ENCODE assay signal across 8 mouse cellular contexts in the genomic region with DNA sequence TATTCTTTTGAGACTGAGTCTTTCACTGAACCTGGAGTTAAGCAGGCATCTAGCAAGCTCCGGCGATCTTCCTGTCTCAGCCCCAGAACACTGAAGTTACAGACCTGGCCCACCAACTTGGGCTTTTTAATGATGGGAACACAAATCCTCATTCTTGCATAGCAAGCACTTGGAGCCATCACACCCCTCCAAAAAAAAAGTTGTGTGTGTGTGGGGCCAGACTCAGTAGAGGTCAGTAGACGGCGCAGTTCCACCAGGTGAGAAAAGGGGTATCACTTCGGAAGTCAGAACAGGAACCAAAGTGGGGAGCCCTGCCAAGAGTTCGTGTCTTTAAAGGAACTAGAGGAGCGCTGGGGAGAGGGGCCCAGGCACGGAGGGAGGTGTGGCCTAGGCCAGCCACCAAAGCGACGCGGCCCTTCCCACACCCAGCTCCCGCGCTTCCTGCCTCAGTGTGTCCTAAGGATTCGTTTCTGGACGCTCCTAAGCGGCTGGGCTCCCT. TPM values are rescaled to one million over a fixed set of nuclear protein-coding genes. Genes with fewer than 3 reads are reported as not detected.
DNase-seq lines count a peak whose midpoint lies in the region; ATAC-seq and TF ChIP-seq lines count a peak whose summit lies in the region.

No protein-coding gene starts in this region.

- no peaks in the 10 kb centered on the region for H3K9me3 ChIP-seq in kidney, embryonic 14.5 days (ENCODE audit: control insufficient read depth, low read length)
- H3K9me3 ChIP-seq in intestine, embryonic 14.5 days (ENCODE audit: control insufficient read depth, low read length), result no peaks in the 10 kb centered on the region
- H3K9me3 ChIP-seq in midbrain, postnatal 0 days (ENCODE audit: low read length), result no peaks in the 10 kb centered on the region

- no peak for DNase-seq in kidney, postnatal 10 days
- no peak for DNase-seq in intestine, embryonic 14.5 days (ENCODE audit: low spot score)
- DNase-seq in midbrain, postnatal 0 days (ENCODE audit: low spot score), result no peak
- no peak for DNase-seq in thymus, postnatal 25 days
- no peak for DNase-seq in urinary bladder, postnatal 14 days (ENCODE audit: low spot score)
- DNase-seq in spleen, adult 18-20 months, result no peak

- no peaks in the 10 kb centered on the region for H3K27me3 ChIP-seq in kidney, embryonic 14.5 days (ENCODE audit: control insufficient read depth, insufficient read depth, low read length)
- H3K27me3 ChIP-seq in intestine, embryonic 14.5 days (replicated peaks; ENCODE audit: control insufficient read depth, insufficient read depth, low read length), result no peaks in the 10 kb centered on the region
- no peaks in the 10 kb centered on the region for H3K27me3 ChIP-seq in midbrain, postnatal 0 days (ENCODE audit: insufficient read depth, low read length)

- peak overlapping the region; percentile 99 for H3K4me3 ChIP-seq in kidney, embryonic 14.5 days (ENCODE audit: low read length)
- peak overlapping the region; percentile 72 for H3K4me3 ChIP-seq in cortical plate, adult 2 months (ENCODE audit: insufficient read depth, low read length)
- H3K4me3 ChIP-seq in intestine, embryonic 14.5 days (ENCODE audit: low read depth, low read length), result peak overlapping the region; percentile 99
- peak overlapping the region; percentile 77 for H3K4me3 ChIP-seq in midbrain, postnatal 0 days (ENCODE audit: low read depth, low read length)

- H3K4me2 ChIP-seq in kidney, embryonic 14.5 days (replicated peaks; ENCODE audit: low read depth, low read length), result peak overlapping the region; percentile 90
- peak overlapping the region; percentile 74 for H3K4me2 ChIP-seq in intestine, embryonic 14.5 days (ENCODE audit: low read length)
- peak overlapping the region; percentile 73 for H3K4me2 ChIP-seq in midbrain, postnatal 0 days (ENCODE audit: low read depth, low read length, poor library complexity, severe bottlenecking)

- no peak for TF ChIP-seq CTCF in cortical plate, adult 2 months (IDR thresholded peaks at IDR 0.05; ENCODE audit: extremely low read depth, insufficient read depth, low read length)
- peak; percentile 46 for TF ChIP-seq CTCF in midbrain, postnatal 0 days (IDR thresholded peaks at IDR 0.05)

- H3K27ac ChIP-seq in kidney, embryonic 14.5 days (ENCODE audit: low read depth, low read length), result peak overlapping the region; percentile 83
- H3K27ac ChIP-seq in cortical plate, adult 2 months (ENCODE audit: insufficient read depth, low read length), result no peak overlapping the region
- peak overlapping the region; percentile 94 for H3K27ac ChIP-seq in intestine, embryonic 14.5 days (ENCODE audit: low read depth)
- H3K27ac ChIP-seq in midbrain, postnatal 0 days (ENCODE audit: low read depth, low read length), result peak overlapping the region; percentile 83

- peaks cover 4% of the 10 kb centered on the region; the same call in 1 of the 2 replicates for H3K36me3 ChIP-seq in kidney, embryonic 14.5 days (ENCODE audit: control insufficient read depth, insufficient read depth, low read length)
- 0 out of 2 replicates have a peak, but pooled peaks cover 2% of the 10 kb centered on the region for H3K36me3 ChIP-seq in intestine, embryonic 14.5 days (ENCODE audit: control insufficient read depth, insufficient read depth, low read length)
- no peaks in the 10 kb centered on the region for H3K36me3 ChIP-seq in midbrain, postnatal 0 days (ENCODE audit: insufficient read depth, low read length)

- no peak for TF ChIP-seq POLR2A in cortical plate, adult 2 months (IDR thresholded peaks at IDR 0.05; ENCODE audit: extremely low read depth, insufficient read depth, low read length)

- 3% methylated on average over 16 of the region's 16 CpGs for WGBS in kidney, embryonic 14.5 days
- WGBS in intestine, embryonic 14.5 days, result 2% methylated on average over 16 of the region's 16 CpGs
- WGBS in midbrain, postnatal 0 days, result 3% methylated on average over 14 of the region's 16 CpGs

- H3K4me1 ChIP-seq in kidney, embryonic 14.5 days (ENCODE audit: control insufficient read depth, insufficient read depth, low read length), result peaks cover 27% of the 10 kb centered on the region
- H3K4me1 ChIP-seq in cortical plate, adult 2 months (ENCODE audit: control insufficient read depth, insufficient read depth, low read length), result peaks cover 5% of the 10 kb centered on the region
- peaks cover 19% of the 10 kb centered on the region; the same call in 1 of the 2 replicates for H3K4me1 ChIP-seq in intestine, embryonic 14.5 days (replicated peaks; ENCODE audit: control insufficient read depth, insufficient read depth, low read length)
- H3K4me1 ChIP-seq in midbrain, postnatal 0 days (ENCODE audit: insufficient read depth, low read length), result peaks cover 13% of the 10 kb centered on the region

- ATAC-seq in kidney, embryonic 14.5 days (ENCODE audit: low FRiP score, low TSS enrichment), result no peak
- no peak for ATAC-seq in intestine, embryonic 14.5 days (replicated peaks; ENCODE audit: low FRiP score, low TSS enrichment, low read depth)
- no peak for ATAC-seq in midbrain, postnatal 0 days (ENCODE audit: low FRiP score)

- peak overlapping the region; percentile 91 for H3K9ac ChIP-seq in kidney, embryonic 14.5 days (ENCODE audit: low read depth, low read length)
- H3K9ac ChIP-seq in intestine, embryonic 14.5 days (ENCODE audit: low read length), result peak overlapping the region; percentile 90
- H3K9ac ChIP-seq in midbrain, postnatal 0 days (replicated peaks; ENCODE audit: low read length, poor library complexity, severe bottlenecking), result peak overlapping the region; percentile 80

RNA-seq across cellular contexts. Expression of a gene that starts 0.3 kb away (rescaled TPM):
- polyA plus RNA-seq in kidney, embryonic 14.5 days (2014; fragmentation: Nextera tagmentation; extraction: Ambion mirVana), result 10.6 and 26.6 TPM in 2 replicates
- 17.7 and 18.5 TPM in 2 replicates for polyA plus RNA-seq in cortical plate, adult 2 months (2012; rRNA removed)
- 24.4 and 25.5 TPM in 2 replicates for polyA plus RNA-seq in intestine, embryonic 14.5 days (2014; fragmentation: Nextera tagmentation; extraction: Ambion mirVana)
- total RNA-seq in midbrain, postnatal 0 days (2014; rRNA removed), result 13.5 and 20.0 TPM in 2 replicates
- 9.2 and 11.0 TPM in 2 replicates for polyA plus RNA-seq in midbrain, postnatal 0 days (2015; fragmentation: Nextera tagmentation; extraction: Ambion mirVana)

RNA-seq across cellular contexts. Expression of a gene that starts 0.4 kb away (rescaled TPM):
- polyA plus RNA-seq in kidney, embryonic 14.5 days (2014; fragmentation: Nextera tagmentation; extraction: Ambion mirVana), result 41.1 and 53.3 TPM in 2 replicates
- polyA plus RNA-seq in cortical plate, adult 2 months (2012; rRNA removed), result 15.4 and 17.1 TPM in 2 replicates
- 44.6 and 48.2 TPM in 2 replicates for polyA plus RNA-seq in intestine, embryonic 14.5 days (2014; fragmentation: Nextera tagmentation; extraction: Ambion mirVana)
- 20.8 and 64.5 TPM in 2 replicates for total RNA-seq in midbrain, postnatal 0 days (2014; rRNA removed)
- 19.0 and 20.5 TPM in 2 replicates for polyA plus RNA-seq in midbrain, postnatal 0 days (2015; fragmentation: Nextera tagmentation; extraction: Ambion mirVana)
